Mouse (Mus musculus) spleen, adult 18-20 months (tissue): ENCODE data around the gene Tmem273.

Source experiments
- DNase-seq, 2 experiments: peaks; one replicate each; pipeline ENCODE4 v3.0.0; 2022; ENCODE audit warnings: mixed read lengths in 2 of 2

The Tmem273 gene

DNA sequence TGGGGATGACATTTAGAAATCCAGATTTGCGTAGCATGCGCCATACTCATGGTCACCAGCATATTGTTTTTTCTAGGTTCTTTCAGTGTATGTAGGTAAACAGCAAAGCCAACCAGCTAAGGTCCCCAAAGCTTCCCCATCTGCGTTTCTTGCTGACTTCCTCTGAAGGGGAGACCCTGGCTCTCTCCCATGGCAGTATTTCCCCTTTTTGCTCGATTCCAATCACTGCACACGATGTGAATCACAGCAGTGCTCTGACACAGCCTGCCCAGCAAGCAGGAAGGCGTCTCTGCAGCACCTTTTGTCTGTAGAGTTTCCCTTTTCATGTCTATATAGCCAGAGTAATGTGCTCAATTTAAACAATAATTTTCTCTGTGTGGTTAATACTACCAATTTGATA, 26.7 kb downstream of the Tmem273 start:
- DNase-seq, result no peak

DNA sequence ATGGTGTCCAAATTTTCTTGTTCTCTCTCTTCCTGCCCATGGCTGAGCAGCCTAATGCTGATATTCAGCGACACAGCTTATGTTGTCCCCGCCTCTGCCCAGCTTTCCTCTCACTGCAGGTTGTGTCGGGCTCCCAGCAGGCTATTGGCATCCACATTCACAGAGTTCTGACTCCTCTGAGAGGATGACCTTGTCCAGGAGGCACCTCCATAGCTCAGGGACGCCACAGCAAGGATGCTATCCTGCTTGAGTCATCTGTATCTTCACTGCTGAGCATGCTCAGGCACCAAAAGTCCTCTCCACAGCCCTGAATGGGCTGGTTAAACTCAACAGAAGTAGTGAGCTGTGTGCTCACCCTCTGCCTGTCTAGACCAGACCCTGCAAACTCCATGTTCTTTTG, 29.2 kb downstream of the Tmem273 start:
- DNase-seq, result no peak

DNA sequence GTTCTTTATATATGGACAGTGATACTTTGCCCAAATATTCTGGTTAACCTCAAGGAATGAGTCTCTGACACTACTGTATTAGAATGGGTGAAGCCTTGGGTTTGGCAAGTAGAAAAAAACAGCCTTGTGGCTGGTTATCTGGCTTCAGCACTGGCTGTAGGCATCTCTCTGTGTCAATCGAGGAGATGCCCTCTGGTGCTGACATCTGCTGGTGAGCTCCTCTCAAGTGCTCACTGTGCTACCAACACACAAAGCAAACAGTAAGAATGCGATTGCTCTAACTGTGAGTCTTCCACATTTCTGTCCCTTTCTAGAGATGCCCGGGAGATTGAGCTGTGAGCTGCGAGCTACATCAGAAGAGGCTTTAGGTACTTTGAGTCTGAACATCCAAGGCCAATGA, 30.8 kb downstream of the Tmem273 start:
- DNase-seq, result no peak

DNA sequence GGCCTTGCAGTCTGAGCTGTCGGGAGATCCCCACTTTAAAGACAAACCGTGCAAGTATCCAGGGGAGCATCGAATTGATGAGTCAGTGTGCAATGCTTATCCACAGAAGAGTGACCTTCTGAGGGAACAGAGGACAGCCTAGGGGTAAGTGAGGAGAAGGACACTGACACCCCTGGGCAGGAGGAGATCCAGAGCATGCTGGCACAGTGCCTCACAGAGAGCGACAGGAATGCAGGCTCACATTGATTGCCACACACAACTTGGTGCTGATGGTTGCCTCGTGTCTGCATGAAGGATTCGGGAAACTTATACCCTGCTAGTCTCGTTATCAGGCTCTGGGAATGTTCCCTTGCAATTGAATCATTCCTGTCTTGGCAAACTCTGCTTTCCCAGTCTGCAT, 31.5 kb downstream of the Tmem273 start:
- DNase-seq, result no peak

DNA sequence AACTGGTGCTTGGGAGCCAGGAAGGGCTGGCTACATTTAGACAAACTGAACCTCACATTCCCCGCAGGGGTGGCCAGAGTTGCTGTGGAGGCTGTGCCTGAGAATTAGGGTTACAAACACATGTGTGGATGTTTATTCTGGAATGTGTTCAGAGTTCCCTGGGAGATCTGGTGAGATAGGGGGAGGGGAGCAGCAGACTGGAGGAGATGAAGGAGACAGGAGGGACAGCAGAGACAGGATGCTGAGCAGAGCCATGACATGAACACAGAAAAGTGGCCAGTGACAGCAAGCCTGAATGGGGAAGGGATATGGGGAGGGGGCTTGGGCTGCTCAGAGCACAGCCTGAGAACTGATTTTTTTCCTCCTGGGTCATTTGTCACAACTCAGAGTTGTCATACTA, 33.5 kb downstream of the Tmem273 start:
- no peak for DNase-seq

DNA sequence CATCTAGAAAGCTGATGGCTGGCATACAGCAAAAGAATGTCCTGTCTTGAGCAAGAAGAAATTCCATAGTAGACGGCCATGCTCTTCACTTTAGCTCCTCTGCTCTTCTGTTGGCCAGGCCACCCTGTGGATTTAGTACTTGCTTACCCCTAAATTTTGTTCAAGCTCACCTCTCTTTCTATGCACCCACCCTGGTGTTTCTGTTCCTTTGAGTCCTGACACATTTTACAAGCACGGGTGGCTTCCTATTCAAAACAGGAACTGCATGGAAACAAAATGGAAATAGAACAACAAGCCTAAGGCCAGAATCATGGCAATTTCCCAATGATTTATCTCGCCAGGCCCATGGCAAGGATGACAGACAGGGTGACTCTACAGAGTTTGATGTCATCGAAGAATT, 37.0 kb downstream of the Tmem273 start:
- no peak for DNase-seq

DNA sequence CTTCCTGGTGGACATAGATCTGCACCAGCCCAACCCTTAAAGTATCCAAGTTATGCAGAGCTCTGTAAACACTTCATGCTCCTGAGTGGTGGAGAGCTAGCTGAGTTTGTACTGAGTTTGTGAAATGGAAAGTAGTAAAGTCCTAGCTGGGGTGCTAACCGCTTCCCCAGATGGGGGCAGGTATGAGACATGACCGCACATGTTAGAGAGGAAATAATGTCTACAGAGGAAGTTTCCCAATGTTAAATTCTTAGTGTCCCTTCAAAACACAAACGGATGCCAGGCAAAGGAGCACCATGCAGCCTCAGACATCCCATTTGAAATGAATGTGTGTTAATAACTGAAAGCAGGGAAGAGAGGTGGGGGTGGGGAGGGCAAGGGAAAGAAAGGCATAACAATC, 38.1 kb downstream of the Tmem273 start:
- DNase-seq, result no peak

DNA sequence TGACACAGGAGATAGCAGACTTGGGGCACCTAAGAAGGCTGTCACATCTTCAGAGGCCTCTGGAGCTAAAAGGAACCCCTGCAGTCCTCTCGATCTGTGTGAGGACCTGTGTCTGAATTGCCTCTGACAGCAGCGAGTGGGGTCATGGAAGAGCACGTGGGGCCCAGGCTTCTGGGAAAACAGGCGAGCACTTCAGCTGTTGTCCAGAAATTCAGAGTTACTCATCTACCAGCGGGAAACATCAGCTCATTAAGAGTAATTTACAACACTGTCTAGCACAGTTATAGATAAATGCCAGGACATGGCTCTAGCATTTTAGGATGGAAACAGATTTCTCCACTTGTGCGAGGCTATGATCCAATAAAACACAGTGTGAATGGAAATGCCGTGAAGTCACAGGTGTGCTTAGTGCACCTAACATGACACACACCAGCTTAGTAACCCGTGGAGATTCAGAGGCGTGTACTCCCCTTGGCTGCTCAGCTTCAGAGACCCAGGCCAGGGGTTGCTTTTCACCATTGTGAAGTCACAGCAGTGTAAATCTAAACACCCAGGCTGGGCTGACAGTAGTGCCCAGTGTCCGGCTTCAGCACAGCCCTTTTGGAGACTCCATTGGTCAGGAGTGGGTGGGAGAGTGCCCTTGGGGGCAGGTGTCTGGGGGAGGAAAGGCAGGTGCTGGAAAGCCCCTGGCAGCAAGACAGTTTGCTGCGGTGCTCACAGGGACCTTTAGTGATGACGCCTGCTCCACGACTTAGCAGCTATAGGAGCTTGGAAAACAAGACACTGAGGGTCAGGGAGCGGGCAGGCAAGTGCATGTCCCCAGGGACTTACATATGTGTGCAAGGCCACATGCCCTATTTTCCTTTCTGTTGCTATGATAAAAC, 38.7 kb downstream of the Tmem273 start:
- DNase-seq, result no peak

DNA sequence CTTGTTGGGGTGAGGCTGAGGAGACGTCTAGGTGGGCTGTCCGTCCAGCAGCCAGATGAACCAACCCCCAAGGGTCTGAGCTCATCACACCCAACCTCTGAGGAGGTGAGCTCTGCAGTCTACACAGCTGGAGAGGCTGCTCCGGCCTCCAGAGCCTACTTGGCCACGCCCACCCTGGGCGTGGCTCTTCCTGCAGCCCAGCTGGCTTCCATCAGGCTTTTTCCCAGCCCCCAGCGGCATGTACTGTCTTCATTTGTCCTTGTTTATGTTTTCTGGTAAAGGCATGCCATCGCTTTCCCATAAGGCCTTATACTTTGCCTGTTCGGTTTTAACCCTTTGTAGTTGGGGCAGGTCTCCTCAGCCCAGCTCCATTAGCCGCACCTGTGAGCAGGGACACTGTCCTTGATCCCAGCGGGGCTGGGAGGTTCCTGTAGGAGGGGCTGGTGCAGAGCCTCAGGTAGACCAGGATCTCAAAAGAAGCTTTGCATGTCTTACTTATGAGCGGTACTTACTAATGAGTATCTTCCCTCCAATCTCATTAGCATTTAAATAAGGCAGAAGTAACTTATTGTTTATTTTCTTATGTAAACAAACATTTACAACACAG, 39.8 kb downstream of the Tmem273 start:
- DNase-seq, result no peak

DNA sequence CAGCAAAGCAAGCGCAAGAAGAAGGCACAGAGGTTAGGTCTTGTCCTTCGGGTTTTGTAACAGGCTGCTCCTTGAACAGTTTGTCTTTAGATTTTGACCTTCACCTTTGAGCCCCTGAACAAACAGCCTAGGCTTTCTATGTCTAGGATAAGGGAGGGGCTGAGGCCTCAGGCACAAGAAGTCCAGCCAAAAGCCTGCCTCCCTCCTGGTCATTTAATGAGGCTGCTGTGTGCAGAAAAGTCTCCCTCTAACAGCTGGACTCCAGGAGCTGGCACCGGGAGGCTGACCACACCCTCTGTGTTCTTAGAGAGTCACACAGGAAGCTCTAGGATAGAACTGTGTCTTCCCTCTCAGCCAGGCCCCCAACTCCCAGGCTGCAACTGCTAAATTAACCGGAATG, 41.4 kb downstream of the Tmem273 start:
- no peak for DNase-seq

DNA sequence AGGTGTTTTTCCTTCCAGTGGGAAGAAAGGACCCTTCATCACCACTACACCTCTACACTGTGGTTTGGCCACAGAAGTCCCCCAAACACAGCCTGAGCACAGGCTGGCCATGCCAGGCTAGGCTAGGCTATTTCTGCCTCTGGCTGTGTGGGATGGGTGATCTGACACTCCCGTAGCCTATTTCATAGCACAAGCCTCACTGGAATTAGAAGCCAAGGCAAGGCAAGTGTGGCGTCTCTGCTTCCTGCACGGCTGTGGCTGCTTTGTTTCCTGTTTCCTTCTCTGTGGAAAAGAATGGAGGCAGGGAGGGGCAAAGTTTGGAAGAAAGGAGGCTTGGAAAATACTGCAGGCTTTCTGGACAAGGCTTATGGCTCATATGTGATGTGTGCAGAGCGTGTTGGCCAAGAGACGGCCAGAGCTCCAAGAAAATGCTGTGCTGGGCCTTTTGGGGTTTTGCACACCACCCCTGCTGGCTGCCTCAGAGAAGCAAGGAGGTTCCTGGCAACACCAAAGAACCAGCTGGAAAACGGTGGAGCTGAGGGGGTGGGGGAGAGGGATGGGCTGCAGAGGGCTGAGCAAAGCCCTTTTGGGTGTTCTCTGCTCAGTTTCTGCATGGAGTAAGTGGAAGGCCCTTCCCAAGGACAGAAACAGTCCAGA, 42.4 kb downstream of the Tmem273 start:
- no peak for DNase-seq

DNA sequence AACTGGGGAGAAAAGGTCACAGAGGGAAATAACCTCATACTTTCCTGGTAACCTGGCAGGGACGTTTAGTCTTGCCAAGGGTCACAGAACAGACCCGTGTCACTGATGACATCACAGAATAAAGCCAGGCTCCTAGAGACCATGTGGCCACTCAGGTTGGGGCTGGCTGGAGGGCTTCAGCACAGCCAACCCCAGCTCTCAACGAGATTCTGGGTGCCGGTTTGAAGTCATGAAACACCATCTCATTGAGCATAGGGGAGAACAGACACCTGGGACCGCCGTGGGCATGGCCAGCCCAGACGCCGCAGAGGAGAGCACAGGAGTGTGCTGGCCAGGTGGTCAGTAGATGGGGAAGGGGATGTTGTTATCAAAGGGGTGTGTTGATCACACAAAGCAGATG, 48.1 kb downstream of the Tmem273 start, which contains the start of gene Fam170b:
Gene Fam170b, plus strand, starts transcription at position 116 of the 400 bp plus-strand sequence.
- DNase-seq, result no peak

DNA sequence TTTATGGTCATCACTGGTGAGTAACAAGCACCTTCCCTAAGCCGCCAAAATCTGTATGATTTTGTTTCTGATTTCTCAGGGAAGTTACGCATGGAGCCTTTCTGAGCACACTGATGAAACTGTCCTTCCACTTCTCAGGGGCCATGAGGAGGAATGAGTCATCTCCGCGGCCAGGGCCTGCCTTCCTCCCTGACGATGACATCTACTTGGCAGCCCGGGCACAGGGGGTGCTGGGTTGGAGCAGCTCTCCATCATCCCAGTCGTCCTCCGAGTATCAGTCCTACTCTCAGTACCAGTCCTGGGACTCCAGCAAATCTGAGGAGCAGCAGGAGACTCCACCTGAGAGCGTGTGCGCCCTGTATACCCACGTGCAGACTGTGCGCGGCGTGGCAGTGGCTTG, 49.4 kb downstream of the Tmem273 start:
- no peak for DNase-seq

DNA sequence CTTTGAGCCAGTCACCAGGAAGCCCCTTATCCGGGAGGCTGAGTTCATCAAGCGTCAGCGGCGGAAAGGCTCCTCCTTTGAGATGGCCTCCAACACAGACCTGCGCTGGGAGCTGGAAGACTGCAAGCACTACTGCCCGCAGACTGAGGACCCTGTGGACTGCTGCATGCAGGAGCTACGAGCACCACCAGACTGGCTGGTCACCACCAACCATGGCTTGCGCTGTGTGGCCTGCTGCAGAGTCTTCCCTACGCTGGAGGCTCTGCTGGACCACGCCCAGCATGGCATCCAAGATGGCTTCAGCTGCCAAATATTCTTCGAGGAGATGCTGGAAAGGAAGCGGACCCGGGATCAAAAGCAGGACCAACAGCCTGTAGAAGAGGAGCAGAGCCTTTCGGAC, 49.8 kb downstream of the Tmem273 start:
- no peak for DNase-seq

DNA sequence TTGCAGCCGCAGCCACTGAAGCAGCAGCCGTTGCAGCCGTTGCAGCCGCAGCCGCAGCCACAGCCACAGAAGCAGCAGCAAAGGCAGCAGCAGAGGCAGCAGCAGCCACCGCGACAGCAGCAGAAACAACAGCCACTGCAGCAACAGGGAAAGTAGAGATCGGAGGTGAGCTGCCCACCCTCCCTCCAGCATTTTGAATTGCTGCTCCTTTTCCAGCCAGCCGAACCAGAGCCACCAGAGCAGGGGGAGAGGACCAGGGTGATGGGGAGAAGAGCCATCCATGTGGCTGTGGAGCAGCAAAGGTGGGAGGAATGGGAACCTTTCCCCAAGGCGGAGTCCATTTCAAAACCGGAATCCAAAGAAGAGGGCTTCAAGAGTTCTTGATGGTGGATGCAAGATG, 50.4 kb downstream of the Tmem273 start:
- no peak for DNase-seq

DNA sequence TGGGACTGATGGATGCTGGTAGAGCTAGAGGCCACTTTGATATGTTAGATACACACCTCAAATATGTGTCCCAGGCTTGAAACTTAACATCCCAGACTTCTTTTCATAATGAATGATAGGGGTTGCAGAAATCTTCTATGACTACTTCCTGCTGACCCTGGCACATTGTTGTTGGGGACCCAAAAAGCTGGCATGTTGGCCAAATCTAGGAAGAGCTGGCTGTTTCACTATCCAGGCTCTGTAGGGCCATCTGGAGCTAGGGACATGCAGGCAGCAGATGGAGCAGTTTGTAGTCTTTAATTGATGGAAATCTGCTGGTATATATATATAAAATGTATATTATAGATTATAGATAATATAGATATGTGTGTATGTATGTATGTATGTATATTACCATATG, 56.3 kb downstream of the Tmem273 start:
- no peak for DNase-seq

DNA sequence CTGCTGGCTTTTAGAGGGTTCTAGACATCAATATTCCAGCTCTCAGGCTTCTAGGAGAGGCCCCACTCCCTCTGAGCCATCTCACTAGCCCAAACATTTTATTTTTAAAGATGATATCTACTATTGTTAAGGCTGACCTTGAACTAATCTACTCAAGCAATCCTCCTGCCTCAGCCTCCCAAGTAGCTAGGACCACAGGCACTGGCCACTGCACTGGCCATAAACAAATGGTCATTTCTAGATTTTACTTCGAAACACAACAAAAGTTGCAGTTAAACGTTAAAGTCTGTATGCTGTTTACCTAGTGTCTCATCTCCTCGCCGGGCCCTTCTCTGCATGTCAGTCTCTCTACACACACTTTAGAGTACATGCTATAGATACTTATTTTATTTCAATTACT, 68.3 kb downstream of the Tmem273 start:
- DNase-seq, result no peak

DNA sequence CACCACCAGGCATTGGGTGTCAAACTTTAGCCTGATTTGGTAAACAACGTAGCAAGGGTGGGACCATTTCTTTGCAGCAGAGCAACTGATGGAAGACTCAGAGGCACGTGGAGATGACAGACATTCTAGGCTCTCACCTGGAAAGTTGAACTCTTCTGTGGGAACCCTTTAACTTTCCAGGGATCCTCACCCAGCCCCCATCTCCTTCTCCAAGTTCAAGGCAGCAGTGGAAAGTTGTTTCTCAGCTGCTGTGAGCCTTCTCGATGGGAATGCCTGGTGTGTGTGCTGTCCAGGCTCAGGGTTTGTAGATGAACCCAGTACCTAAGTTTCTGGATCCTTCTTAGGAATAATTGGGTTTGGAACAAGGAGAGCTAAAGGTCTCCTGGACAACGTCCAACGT, 70.5 kb downstream of the Tmem273 start:
- no peak for DNase-seq

DNA sequence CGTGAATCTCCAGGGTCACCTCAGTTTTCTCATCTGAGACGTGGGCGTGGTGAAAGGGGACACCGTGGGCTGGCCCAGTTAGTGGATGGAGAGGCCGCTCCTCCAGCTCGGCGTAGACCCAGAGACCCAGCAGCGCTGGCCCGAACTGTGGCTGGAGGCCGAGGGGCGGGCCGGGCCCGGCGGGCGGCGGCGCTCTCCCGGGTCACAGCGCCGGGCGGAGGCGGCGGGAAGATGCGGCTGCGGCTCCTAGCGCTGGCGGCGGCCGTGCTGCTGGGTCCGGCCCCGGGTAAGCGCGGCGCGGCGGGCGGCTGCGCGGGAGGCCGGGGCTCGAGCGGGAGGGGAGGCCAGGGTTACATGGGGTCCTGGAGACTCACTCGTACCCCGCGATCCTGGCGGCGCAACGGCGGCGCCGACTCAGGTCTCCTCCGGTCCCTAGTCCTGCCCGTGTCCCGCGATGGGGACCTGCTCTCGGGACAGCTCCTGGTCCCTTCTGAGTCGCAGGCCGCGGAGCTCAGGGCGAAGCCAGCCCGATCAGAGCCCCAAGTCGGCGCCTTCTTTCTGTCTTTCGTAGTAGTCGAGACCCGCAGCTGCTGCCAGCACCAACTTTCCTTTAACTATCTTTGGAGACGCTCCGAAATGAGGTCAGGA, 71.0 kb downstream of the Tmem273 start, which contains the start of gene Vstm4:
Gene Vstm4, plus strand, starts transcription at position 76 of the 648 bp plus-strand sequence.
- DNase-seq, result peak in 1 of 2 experiments; percentile 12

DNA sequence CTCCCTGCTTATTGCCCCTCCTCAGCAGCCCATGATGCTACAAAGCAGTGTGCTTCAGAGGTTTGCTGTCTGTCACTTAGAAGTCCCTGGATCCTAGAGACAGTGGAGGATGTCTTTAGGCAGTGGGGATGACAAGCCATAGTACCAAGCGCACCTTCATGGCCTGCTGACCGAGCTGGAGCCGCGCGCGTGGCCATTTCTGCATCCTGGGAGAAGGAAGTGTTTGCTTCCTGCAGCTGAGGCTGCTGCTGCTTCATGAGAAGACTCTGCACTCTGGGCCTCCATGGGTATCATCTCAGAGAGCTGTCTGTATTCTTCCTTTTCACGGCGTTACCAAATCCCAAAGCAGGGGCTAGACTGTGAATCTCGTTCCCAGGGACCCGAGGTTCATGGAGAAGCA, 72.6 kb downstream of the Tmem273 start:
- no peak for DNase-seq

DNA sequence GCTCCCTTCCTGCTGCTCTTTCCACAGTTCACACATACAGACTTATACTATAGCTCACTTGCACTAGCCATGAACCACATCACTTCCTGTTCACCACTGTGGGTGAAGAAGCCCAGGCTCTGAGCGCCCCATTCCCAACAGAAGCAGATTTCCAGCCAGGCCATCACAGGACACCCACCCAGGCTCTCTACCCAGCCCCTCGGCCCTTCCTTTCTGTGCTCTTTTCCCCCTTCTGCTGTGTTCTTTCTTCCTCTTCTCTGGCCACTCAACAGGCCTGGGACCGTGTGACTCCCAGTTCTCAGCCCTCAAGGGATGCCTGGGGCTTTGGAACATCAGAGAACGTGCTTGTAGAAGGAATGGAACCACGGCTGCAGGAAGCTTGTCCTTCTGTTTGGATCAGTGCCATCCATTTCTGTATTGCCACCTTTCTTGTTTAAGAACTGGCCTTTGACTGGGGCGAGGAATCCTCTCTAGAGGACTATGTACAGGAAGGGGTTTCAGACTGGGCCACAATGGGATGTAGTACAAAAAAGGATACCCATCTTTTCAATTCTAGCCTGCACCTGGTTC, 73.3 kb downstream of the Tmem273 start:
- DNase-seq, result no peak

DNA sequence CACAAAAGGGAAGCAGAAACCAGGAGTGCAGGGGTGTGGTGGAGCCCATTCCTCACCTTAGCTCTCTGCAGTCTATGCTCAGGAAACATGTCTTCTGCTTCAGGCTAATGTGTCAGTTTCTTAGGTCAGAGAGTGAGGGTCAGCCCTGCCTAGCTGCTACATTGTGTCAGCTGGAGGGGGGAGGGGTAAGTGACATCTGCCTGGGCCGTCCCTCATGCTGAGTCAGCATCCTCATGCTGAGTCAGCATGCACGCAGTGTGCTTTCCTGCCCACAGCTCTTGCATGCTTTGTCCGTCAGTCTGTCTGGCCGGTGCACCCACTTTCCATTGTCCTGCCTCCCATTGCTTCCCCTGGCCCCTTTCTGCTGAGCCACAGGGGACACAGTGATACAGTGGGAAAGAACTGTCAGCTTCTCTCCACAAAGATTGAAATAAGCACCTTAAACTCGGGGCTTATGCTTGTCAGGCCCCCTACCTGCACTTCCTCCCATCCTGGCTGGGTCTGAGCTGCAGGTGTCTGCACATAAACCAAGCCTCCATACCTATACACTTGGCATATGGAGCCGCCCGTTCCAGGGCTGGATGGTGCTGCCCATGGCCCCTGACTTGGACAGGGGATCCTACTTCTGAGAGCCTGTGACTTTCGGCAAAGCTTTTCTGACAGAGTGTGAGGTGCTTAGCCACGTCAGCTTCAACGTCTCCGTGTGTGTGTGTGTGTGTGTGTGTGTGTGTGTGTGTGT, 74.2 kb downstream of the Tmem273 start:
- DNase-seq, result no peak
